Mouse (Mus musculus) ES-Bruce4 (cell line): ENCODE data around the gene Nkiras1.

Experiments
- EP300 ChIP-seq: IDR thresholded peaks from 2 replicates; pipeline ENCODE4 v1.6.1; 2011; ENCODE audit warnings: low read depth, low read length; ENCODE audit not compliant: insufficient read depth
- POLR2A ChIP-seq: IDR thresholded peaks from one replicate; pipeline ENCODE4 v1.8.1; 2011; ENCODE audit warnings: low read length; ENCODE audit not compliant: insufficient read depth

DNA sequence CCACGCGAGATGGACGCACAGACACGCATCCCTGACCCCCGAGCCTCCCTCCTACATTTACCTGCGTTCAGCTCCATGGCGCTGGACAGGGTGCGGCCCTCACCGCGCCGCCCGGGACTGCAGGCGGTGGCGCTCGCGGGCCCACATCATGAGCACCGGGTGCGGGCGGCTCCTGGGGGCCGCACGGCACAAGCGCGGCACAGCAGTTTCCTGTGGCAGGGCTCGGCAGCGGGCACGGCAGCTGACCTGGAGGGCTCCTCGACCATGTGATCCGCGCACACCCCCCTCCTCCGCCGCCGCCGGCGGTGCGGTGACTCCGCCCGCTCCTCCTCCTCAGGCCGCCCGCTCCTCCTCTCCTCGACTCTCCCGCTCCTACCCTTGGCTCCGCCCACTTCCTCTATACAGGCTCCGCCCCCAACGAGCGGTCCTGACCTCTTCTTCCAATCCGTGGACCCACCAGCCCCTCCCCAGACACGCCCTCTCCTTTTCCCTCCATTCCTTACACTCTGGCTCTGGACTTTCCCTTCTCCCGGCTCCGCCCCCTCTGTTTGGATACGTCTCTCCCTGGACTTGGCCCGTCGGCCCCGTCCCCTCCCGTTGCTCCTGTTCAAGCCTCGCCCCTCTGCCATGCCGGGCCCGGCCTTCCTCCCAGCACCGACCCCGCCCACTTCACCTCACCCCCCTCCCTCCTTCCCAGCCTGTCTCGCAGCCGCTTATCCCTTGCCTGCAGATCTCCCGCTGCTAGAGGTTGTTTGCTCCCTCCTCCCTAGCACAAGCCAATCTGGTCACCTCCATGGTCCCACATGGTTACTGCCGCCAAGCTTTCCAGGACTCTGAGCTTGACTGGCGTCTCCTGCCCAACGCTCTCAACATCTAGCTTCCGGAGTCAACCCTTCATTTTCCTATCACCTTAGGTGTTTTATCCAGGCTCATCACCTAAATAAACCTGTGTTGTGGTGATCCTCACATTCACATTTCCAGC, 31.9 kb upstream of the Nkiras1 start, which contains the start of gene Nr1d2:
- TF ChIP-seq POLR2A (peak; percentile 23), EP300 (no peak)
